Mouse (Mus musculus) right cerebral cortex, postnatal 4 days (tissue): Measurements from ENCODE around the gene Olfr108.

Source experiments
- DNase-seq: peaks from one replicate; pipeline ENCODE4 v3.0.0-alpha.2; 2022

Olfr108 gene

GRCm38 (mm10) chr17:37445180-37445579 lies at the start of gene Olfr108:
Gene Olfr108, plus strand, starts transcription at chr17:37445480.
- DNase-seq = no peak

GRCm38 (mm10) chr17:37398926-37399325 lies 46.4 kb upstream of the Olfr108 start, which contains the start of gene Olfr107:
Gene Olfr107, plus strand, starts transcription at chr17:37399226.
- DNase-seq = no peak

GRCm38 (mm10) chr17:37413380-37413779 lies 31.9 kb upstream of the Olfr108 start:
- DNase-seq = no peak

- DNase-seq = no peak
These were observed 13.3 kb downstream of the Olfr108 start, which contains the start of gene Olfr109 for GRCm38 (mm10) chr17:37458616-37459015. Gene Olfr109, plus strand, starts transcription at chr17:37458916.

- DNase-seq = no peak
These were observed 38.2 kb downstream of the Olfr108 start, which contains the start of gene H2-M2 for GRCm38 (mm10) chr17:37483452-37483851. Gene H2-M2, minus strand, starts transcription at chr17:37483552.

- DNase-seq = no peak
These were observed 46.7 kb downstream of the Olfr108 start, which contains the start of gene Olfr110 for GRCm38 (mm10) chr17:37491930-37492518. Gene Olfr110, plus strand, starts transcription at chr17:37492468.
